Mouse (Mus musculus): Measurements from ENCODE around the gene Ficd. TPM values are rescaled to one million over a fixed set of nuclear protein-coding genes. Genes with fewer than 3 reads are reported as not detected.

The Ficd gene
- polyA plus RNA-seq, 1 experiment from 2014 or later = 3.8 TPM

DNA sequence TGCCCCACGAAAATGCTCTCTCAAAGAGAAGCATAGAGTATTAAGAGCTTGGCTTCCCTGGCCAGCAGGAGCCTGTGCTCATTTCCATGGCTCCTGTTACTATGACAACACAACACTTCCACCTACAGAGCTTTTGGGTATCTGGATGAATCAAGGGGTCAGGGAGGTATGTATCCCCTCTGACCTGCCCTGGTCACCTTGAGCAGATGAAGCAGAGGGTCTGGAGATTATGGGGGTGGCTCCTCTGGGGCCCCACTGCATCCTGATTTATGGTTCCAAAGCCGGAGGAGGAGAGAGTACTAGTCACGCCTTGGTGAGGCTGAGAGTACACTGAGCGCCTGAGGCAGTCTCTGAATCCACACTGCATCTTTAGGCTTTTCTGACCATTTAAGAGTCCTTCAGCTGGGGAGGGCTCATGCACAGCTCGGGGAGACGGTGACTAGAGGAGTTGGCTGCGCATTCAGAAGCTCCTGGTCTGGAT is 4.9 kb upstream of the Ficd start:
- Histone ChIP-seq H3K9ac (replicated peaks) (no peak overlapping the region), H3K4me2 (no peak overlapping the region), H3K36me3 (no peaks in the 10 kb centered on the region), H3K4me1 (replicated peaks) (peaks cover 11% of the 10 kb centered on the region; the same call in 1 of the 2 replicates), H3K27me3 (peaks cover 5% of the 10 kb centered on the region), H3K9me3 (no peaks in the 10 kb centered on the region), H3K4me3 (replicated peaks) (no peak overlapping the region), H3K27ac (no peak overlapping the region)
- no peak for ATAC-seq (ENCODE audit: insufficient number of reproducible peaks, insufficient read depth, low FRiP score, low TSS enrichment, low read depth)
- WGBS = 59% methylated on average over 7 of the region's 7 CpGs

- peaks cover 5% of the 10 kb centered on the region for H3K27me3 ChIP-seq
- no peaks in the 10 kb centered on the region for H3K36me3 ChIP-seq
- no peak overlapping the region for H3K4me3 ChIP-seq (replicated peaks)
- H3K27ac ChIP-seq = no peak overlapping the region
- H3K9ac ChIP-seq (replicated peaks) = no peak overlapping the region
- ATAC-seq (ENCODE audit: insufficient number of reproducible peaks, insufficient read depth, low FRiP score, low TSS enrichment, low read depth) = no peak
- H3K4me2 ChIP-seq = no peak overlapping the region
- no peaks in the 10 kb centered on the region for H3K9me3 ChIP-seq
- 88% methylated on average over 7 of the region's 7 CpGs for WGBS
- peaks cover 11% of the 10 kb centered on the region; the same call in 1 of the 2 replicates for H3K4me1 ChIP-seq (replicated peaks)
Observed at GRCm38 (mm10) chr5:113731174-113731573, 4.4 kb upstream of the Ficd start.

DNA sequence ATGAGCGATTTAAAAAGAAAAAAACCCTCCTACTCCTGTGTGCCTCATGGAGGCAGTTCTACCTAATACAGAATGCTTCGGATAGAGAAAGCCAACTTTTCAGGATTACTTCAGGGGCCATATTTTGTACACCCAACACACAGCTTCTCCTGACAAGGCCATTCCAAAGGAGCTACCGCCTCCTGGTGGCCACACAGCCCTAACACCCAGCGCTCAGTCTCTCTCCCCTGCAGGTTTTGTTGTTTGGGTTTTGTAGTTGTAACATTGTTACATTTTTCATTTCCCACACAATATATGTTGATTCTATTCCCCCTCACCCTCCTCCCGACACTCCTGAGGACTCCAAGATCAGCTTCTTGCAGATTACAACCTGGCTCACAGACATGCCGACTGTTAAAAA is 3.4 kb upstream of the Ficd start:
- no peak overlapping the region for H3K27ac ChIP-seq
- H3K36me3 ChIP-seq = peaks cover under 1% of the 10 kb centered on the region; the same call in 1 of the 2 replicates
- 25% methylated on average over 6 of the region's 6 CpGs for WGBS
- no peak overlapping the region for H3K9ac ChIP-seq (replicated peaks)
- H3K4me3 ChIP-seq (replicated peaks) = no peak overlapping the region
- peaks cover 5% of the 10 kb centered on the region; the same call in 1 of the 2 replicates for H3K27me3 ChIP-seq
- H3K9me3 ChIP-seq = no peaks in the 10 kb centered on the region
- no peak overlapping the region for H3K4me2 ChIP-seq
- ATAC-seq (ENCODE audit: insufficient number of reproducible peaks, insufficient read depth, low FRiP score, low TSS enrichment, low read depth) = no peak
- H3K4me1 ChIP-seq (replicated peaks) = peaks cover 21% of the 10 kb centered on the region

GRCm38 (mm10) chr5:113734376-113734775 is 1.2 kb upstream of the Ficd start:
- Histone ChIP-seq H3K9ac (replicated peaks) (no peak overlapping the region), H3K27ac (0 out of 2 replicates have a peak overlapping the region, but pooled peaks have one; percentile 41), H3K36me3 (peaks cover 22% of the 10 kb centered on the region), H3K4me1 (replicated peaks) (peaks cover 23% of the 10 kb centered on the region), H3K4me2 (no peak overlapping the region), H3K4me3 (replicated peaks) (no peak overlapping the region), H3K9me3 (no peaks in the 10 kb centered on the region), H3K27me3 (no peaks in the 10 kb centered on the region)
- WGBS = 70% methylated on average over 5 of the region's 5 CpGs
- no peak for ATAC-seq (ENCODE audit: insufficient number of reproducible peaks, insufficient read depth, low FRiP score, low TSS enrichment, low read depth)

DNA sequence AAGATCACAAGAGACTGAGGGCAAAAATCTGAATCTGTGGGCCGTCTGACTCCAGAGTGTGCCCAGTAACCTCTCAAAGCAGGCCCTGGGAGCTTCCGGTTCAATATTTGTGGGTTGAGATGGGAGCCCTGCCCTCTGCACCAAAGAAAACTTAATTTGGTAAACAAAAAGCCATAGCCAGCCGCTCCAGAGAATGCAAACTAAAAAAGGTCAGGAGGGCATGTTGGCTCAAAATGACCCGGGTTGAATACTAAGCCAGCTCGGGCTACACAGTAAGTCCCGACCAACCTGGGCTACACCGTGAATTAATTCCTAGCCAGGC is 619 bp upstream of the Ficd start:
- Histone ChIP-seq H3K4me2 (peak overlapping the region; percentile 90), H3K9me3 (no peaks in the 10 kb centered on the region), H3K36me3 (peaks cover 28% of the 10 kb centered on the region), H3K4me3 (replicated peaks) (peak overlapping the region; percentile 63), H3K4me1 (replicated peaks) (peaks cover 23% of the 10 kb centered on the region), H3K9ac (replicated peaks) (peak overlapping the region; percentile 66), H3K27me3 (no peaks in the 10 kb centered on the region), H3K27ac (peak overlapping the region; percentile 95)
- no peak for ATAC-seq (ENCODE audit: insufficient number of reproducible peaks, insufficient read depth, low FRiP score, low TSS enrichment, low read depth)
- WGBS = 32% methylated on average over 7 of the region's 7 CpGs

GRCm38 (mm10) chr5:113736113-113736502 is 505 bp downstream of the Ficd start:
- Histone ChIP-seq H3K4me1 (replicated peaks) (peaks cover 16% of the 10 kb centered on the region), H3K27ac (peak overlapping the region; percentile 95), H3K9ac (replicated peaks) (peak overlapping the region; percentile 66), H3K4me3 (replicated peaks) (peak overlapping the region; percentile 63), H3K4me2 (peak overlapping the region; percentile 90), H3K27me3 (no peaks in the 10 kb centered on the region), H3K36me3 (peaks cover 40% of the 10 kb centered on the region), H3K9me3 (no peaks in the 10 kb centered on the region)
- no peak for ATAC-seq (ENCODE audit: insufficient number of reproducible peaks, insufficient read depth, low FRiP score, low TSS enrichment, low read depth)
- WGBS = 5% methylated on average over 10 of the region's 10 CpGs

DNA sequence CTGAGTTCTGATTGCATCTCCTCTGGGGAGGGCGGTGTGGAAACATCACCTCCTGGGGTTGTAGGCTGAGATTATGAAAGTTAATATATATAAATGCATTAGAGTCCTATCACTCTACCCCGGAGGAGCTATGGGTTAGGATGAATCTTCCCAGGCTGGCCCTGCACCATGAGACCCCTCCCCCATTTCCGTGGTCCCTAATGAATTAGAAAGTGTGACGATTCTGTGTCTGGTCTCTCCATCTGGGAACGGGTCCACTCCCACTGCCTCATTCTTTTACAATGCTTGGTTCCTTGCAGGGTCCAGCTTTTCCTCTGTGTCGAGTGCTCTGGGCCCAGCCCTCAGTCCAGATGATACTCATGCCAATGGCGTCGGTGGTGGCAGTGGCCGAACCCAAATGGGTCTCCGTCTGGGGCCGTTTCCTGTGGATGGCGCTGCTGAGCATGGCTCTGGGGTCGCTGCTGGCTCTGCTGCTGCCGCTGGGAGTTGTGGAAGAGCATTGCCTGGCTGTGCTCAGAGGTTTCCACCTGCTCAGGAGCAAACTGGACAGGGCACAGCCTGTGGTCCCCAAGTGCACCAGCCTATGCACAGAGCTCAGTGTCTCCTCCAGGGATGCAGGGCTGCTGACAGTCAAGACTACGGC is 1.0 kb downstream of the Ficd start:
- Histone ChIP-seq H3K9ac (replicated peaks) (peak overlapping the region; percentile 66), H3K4me1 (replicated peaks) (peaks cover 16% of the 10 kb centered on the region), H3K9me3 (no peaks in the 10 kb centered on the region), H3K36me3 (peaks cover 45% of the 10 kb centered on the region), H3K4me2 (peak overlapping the region; percentile 90), H3K27ac (0 out of 2 replicates have a peak overlapping the region, but pooled peaks have one; percentile 95), H3K27me3 (no peaks in the 10 kb centered on the region), H3K4me3 (replicated peaks) (peak overlapping the region; percentile 63)
- WGBS = 42% methylated on average over 15 of the region's 15 CpGs
- no peak for ATAC-seq (ENCODE audit: insufficient number of reproducible peaks, insufficient read depth, low FRiP score, low TSS enrichment, low read depth)

DNA sequence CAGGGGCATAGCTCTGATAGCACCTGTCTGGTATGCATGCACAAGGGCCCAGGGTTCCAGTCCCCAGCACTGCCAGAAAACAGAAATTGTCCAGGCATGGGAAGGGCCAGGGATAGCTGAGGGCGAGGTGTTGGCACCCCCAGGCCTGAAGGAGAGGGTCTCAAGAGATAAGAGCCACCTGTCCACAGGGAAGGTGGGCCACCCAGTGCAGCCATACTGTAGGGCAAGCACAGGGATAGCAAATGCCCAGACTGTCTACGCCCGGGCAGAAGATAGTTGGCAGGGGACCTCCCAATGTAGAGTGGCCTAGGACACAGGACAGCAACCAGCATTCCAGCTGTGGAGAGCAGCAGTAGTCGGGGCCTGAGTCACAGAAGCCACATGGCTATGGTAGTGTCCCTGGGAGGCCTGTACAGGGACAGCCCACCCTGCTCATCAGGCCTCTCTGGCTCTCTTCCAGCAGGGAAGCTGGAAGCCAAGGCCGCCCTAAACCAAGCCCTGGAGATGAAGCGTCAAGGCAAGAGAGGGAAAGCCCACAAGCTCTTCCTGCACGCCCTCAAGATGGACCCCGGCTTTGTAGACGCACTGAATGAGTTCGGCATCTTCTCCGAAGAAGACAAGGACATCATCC is 2.1 kb downstream of the Ficd start:
- no peak for ATAC-seq (ENCODE audit: insufficient number of reproducible peaks, insufficient read depth, low FRiP score, low TSS enrichment, low read depth)
- Histone ChIP-seq H3K27me3 (no peaks in the 10 kb centered on the region), H3K27ac (no peak overlapping the region), H3K36me3 (peaks cover 56% of the 10 kb centered on the region), H3K9me3 (no peaks in the 10 kb centered on the region), H3K4me2 (no peak overlapping the region), H3K4me1 (replicated peaks) (peaks cover 16% of the 10 kb centered on the region), H3K9ac (replicated peaks) (no peak overlapping the region), H3K4me3 (replicated peaks) (no peak overlapping the region)
- 88% methylated on average over 11 of the region's 11 CpGs for WGBS

- Histone ChIP-seq H3K4me1 (replicated peaks) (no peaks in the 10 kb centered on the region), H3K4me3 (replicated peaks) (no peak overlapping the region), H3K36me3 (peaks cover 100% of the 10 kb centered on the region), H3K27ac (no peak overlapping the region), H3K4me2 (no peak overlapping the region), H3K9ac (replicated peaks) (no peak overlapping the region), H3K9me3 (no peaks in the 10 kb centered on the region; the same call in 1 of the 2 replicates), H3K27me3 (no peaks in the 10 kb centered on the region)
- 93% methylated on average over 5 of the region's 5 CpGs for WGBS
- no peak for ATAC-seq (ENCODE audit: insufficient number of reproducible peaks, insufficient read depth, low FRiP score, low TSS enrichment, low read depth)
Observed at GRCm38 (mm10) chr5:113747629-113748028, 12.0 kb downstream of the Ficd start.

DNA sequence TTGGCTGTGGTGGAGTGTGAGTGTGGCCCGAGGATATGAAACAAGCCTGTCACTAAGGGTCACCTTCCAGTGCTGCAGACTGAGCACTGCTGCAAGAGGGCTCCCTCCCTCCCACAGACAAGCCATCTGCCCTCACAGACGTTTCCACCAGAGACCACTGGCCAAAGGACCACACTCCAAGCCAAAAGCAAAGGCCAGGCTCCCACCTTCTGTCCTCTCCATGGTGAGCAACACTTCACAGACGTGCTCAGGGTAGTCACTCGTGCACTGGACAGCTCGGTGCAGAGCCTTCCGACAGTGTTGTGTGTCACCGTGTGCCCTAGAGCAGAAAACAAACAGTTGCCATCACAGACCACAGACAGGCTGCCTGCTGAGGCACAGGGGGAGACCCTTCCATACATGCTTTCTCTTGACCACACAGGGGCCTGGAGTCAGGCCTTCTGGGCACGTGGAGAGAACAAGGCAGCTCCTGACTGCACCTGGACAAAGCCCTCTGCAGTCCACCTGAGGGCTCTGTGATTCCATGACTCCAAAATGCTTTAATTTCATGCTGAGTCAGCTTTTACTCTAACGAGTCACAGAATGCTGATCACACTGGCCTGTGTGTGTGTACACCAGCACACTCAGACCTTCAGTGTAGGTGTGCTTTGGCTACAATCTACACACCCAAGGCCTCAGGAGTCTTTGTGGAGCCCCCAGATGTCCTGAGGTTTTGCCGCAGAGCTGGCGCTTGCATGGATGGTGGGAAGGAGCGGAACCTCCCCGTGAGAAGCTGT is 13.1 kb downstream of the Ficd start:
- Histone ChIP-seq H3K27me3 (no peaks in the 10 kb centered on the region), H3K9me3 (no peaks in the 10 kb centered on the region; the same call in 1 of the 2 replicates), H3K9ac (replicated peaks) (no peak overlapping the region), H3K27ac (no peak overlapping the region), H3K4me2 (no peak overlapping the region), H3K4me1 (replicated peaks) (no peaks in the 10 kb centered on the region), H3K4me3 (replicated peaks) (no peak overlapping the region), H3K36me3 (peaks cover 100% of the 10 kb centered on the region)
- no peak for ATAC-seq (ENCODE audit: insufficient number of reproducible peaks, insufficient read depth, low FRiP score, low TSS enrichment, low read depth)
- 92% methylated on average over 13 of the region's 13 CpGs for WGBS

GRCm38 (mm10) chr5:113751521-113752157 is 16.0 kb downstream of the Ficd start:
- no peaks in the 10 kb centered on the region for H3K9me3 ChIP-seq
- H3K9ac ChIP-seq (replicated peaks) = no peak overlapping the region
- no peak overlapping the region for H3K4me3 ChIP-seq (replicated peaks)
- no peak for ATAC-seq (ENCODE audit: insufficient number of reproducible peaks, insufficient read depth, low FRiP score, low TSS enrichment, low read depth)
- no peak overlapping the region for H3K27ac ChIP-seq
- no peaks in the 10 kb centered on the region for H3K27me3 ChIP-seq
- no peak overlapping the region for H3K4me2 ChIP-seq
- WGBS = 91% methylated on average over 9 of the region's 9 CpGs
- peaks cover 100% of the 10 kb centered on the region for H3K36me3 ChIP-seq
- H3K4me1 ChIP-seq (replicated peaks) = no peaks in the 10 kb centered on the region

All from limb, embryonic 12.5 days (tissue).